Mouse (Mus musculus) gastrocnemius, postnatal 36 days (tissue): ENCODE measurements around the gene Megf6. TPM values are rescaled to one million over a fixed set of nuclear protein-coding genes. Genes with fewer than 3 reads are reported as not detected.

ENCODE experiments used
- DNase-seq, 2 experiments: peaks; one replicate each; pipeline ENCODE4 v3.0.0; 2022
- intact Hi-C: fragments of 180-260 bp; cut with DNase I; formaldehyde crosslinking; loops from one replicate; pipeline ENCODE4 v1.15.1; 2025
- total RNA-seq, 2 experiments: library from RNA; stranded (reverse); gene quantifications; 2 replicates each; pipeline ENCODE4 v1.2.3; 2021

Gene Megf6
- total RNA-seq, 2 experiments from 2014 or later, result 0.54 TPM

GRCm38 (mm10) chr4:154312935-154313621 is 142.5 kb downstream of the Megf6 start:
- no peak for DNase-seq
- intact Hi-C loops, result no loop called here

GRCm38 (mm10) chr4:154313622-154313967 is 143.1 kb downstream of the Megf6 start:
- no peak for DNase-seq
- intact Hi-C loops, result no loop called here

Other genes starting within 250 kb of the Megf6 start
- 10 to 100 TPM; 10.5 to 14.3 TPM for gene A430005L14Rik, start 213.5 kb upstream of the Megf6 start, total RNA-seq
- 1 to 10 TPM; 1.3 to 1.8 TPM for gene Dffb, start 195.6 kb upstream of the Megf6 start, total RNA-seq
- gene Cep104, start 195.5 kb upstream of the Megf6 start, total RNA-seq, result 10 to 100 TPM; 23.0 to 24.0 TPM
- gene Lrrc47, start 159.0 kb upstream of the Megf6 start, total RNA-seq, result 10 to 100 TPM; 20.4 to 20.9 TPM
- 1 to 10 TPM; 2.0 to 2.6 TPM for gene Smim1, start 144.5 kb upstream of the Megf6 start, total RNA-seq
- not detected for gene Ccdc27, start 128.1 kb upstream of the Megf6 start, total RNA-seq
- gene Trp73, start 30.5 kb upstream of the Megf6 start, total RNA-seq, result not detected
- 1 to 10 TPM; 7.0 to 8.7 TPM for gene Wrap73, start 28.4 kb upstream of the Megf6 start, total RNA-seq
- gene Tprgl, start 10.1 kb upstream of the Megf6 start, total RNA-seq, result 10 to 100 TPM; 82.7 to 82.8 TPM
- under 1 TPM; 0.05 to 0.10 TPM for gene Arhgef16, start 130.9 kb downstream of the Megf6 start, total RNA-seq
- not detected for gene B230104I21Rik, start 165.4 kb downstream of the Megf6 start, total RNA-seq